Mouse (Mus musculus): ENCODE measurements around the gene Catspere2.
A peak's percentile ranks its signal among the peaks of the same experiment; 100 is the strongest.
"Not testable (repeated sequence)": the region's sequence is repeated elsewhere in the genome, so short reads cannot be mapped to it uniquely, and the experiment has no call there.

Gene Catspere2

GRCm38 (mm10) chr1:177983024-177983450, at the start of gene Catspere2:
Gene Catspere2 (plus strand): TSS chr1:177983423.
- DNase-seq (ENCODE audit: extremely low spot score, low read depth, low spot score), result peak; percentile 90

GRCm38 (mm10) chr1:177940422-177940977, 42.7 kb upstream of the Catspere2 start:
- not testable (repeated sequence) for DNase-seq (ENCODE audit: extremely low spot score, low read depth, low spot score)

GRCm38 (mm10) chr1:177981276-177981675, 1.9 kb upstream of the Catspere2 start:
- DNase-seq (ENCODE audit: extremely low spot score, low read depth, low spot score), result no peak

DNA sequence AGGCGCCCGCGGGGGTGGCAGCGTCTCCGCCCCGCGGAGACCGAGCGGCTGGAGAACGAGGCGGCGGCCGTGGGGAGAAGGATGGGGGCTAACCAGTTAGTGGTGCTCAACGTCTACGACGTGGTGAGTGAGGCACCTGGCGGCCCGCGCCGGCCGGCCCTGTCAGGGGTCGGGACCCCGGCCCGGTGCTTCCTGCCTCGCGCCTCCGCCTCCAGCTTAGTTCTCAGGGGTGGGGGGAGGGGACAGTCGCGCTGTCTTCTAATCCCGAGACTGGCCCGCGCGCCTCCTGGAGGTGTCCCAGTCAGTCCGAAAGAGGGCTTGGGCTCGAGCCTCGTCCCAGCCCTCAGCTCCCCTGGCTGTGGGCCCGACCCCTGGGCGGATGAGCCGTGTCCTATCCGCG, 359 bp downstream of the Catspere2 start:
- not testable (repeated sequence) for DNase-seq (ENCODE audit: extremely low spot score, low read depth, low spot score)

DNA sequence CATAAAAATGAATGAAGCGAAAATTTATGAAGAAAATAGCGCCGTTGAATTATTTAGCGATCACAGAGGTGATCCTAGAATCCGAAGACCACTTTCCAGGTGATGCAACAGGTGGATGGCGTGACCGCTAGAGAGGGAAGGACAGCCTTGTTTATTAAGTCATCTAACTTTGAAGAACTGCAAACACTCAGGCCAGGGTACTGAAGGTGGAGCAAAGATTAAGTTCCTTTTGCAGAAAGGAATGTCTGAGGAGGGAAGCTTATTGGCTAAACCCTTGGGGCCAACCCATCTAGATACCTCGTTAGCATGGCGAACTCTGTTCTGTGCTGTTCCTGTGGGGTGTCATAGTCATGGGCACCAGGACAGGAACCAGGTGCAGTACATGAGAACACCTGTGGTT, 983 bp downstream of the Catspere2 start:
- no peak for DNase-seq (ENCODE audit: extremely low spot score, low read depth, low spot score)

- DNase-seq (ENCODE audit: extremely low spot score, low read depth, low spot score), result not testable (repeated sequence)
Observed at GRCm38 (mm10) chr1:177987476-177987875, 4.3 kb downstream of the Catspere2 start.

DNA sequence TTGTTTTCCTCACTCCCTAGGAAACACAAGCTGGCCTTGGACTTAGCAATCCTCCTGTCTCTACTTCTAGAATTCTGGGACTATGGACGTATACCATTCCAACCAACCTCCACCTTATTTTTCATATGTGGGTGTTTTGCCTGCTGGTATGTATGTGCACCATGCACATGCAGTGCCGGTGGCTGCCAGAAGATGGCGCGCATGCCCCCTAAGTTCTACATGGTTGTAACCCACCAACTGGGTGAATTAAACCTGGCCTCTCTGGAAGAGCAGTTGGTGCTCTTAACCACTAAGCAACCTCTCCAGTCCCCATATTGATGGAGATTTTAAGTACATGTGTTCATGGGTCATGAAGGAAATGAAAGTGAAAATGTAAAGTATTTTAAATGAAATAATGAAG, 89.6 kb downstream of the Catspere2 start:
- DNase-seq (ENCODE audit: extremely low spot score, low read depth, low spot score), result not testable (repeated sequence)

DNA sequence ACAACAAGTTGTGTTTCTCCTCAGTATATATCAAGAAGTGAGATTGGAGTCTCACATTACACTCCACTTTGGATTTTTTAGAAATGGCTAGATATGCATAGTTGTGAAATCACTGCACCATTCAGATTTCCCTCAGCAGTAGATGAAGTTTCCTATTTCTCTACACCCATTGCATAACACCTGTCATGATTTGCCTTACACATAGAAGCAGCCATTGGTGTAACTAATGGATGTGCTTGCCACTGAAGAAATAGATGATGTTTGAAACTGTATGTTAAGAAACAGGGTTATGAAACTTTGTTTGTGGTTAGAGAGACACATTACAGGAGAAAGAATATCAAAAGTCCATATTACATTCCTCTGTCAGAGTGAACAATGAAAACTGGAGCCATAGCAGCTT, 114.6 kb downstream of the Catspere2 start:
- DNase-seq (ENCODE audit: extremely low spot score, low read depth, low spot score), result not testable (repeated sequence)

GRCm38 (mm10) chr1:178108514-178108913, 125.3 kb downstream of the Catspere2 start:
- DNase-seq (ENCODE audit: extremely low spot score, low read depth, low spot score), result not testable (repeated sequence)

DNA sequence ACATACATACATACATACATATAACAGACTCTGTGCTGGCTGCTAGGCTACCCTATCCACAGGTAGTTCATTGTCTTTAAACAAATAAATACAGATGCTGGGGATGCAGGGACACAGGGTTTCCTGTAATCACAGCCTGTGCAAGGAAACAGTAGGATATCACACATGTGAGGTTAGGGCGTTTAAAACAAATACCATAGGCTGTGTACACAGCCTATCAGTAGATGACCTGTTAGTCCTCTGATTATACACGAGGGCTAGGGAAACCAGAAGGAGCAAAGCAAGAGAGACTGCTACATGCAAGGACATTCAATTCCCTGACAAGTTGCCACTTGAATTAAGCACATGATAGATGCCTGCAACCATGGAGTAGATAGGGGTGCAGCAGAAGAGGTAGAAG, 139.0 kb downstream of the Catspere2 start:
- DNase-seq (ENCODE audit: extremely low spot score, low read depth, low spot score), result not testable (repeated sequence)

- no peak for DNase-seq (ENCODE audit: extremely low spot score, low read depth, low spot score)
Observed at GRCm38 (mm10) chr1:178134288-178134687, 151.1 kb downstream of the Catspere2 start.

GRCm38 (mm10) chr1:178146513-178146912, 163.3 kb downstream of the Catspere2 start:
- DNase-seq (ENCODE audit: extremely low spot score, low read depth, low spot score), result not testable (repeated sequence)

DNA sequence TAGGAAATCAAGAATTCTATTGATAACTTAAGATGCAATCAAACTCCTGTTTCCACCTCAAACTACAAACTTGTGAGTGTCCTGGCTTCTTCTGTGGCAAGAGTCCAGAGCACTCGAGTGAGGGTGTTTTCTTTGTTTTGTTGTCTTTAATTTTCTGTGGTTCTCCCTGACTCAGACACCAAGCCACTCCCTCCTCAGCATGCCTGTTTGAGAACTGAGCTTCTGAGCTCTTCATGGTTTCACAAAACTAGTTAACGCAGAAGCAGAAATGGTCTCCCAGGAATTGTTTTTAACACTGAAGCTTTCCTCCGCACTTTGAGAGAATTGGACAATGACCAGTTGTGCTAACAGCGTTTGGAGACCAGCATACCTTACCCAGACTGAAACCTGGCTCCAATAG, 163.7 kb downstream of the Catspere2 start:
- DNase-seq (ENCODE audit: extremely low spot score, low read depth, low spot score), result not testable (repeated sequence)

GRCm38 (mm10) chr1:178182251-178182650, 199.0 kb downstream of the Catspere2 start:
- DNase-seq (ENCODE audit: extremely low spot score, low read depth, low spot score), result no peak

DNA sequence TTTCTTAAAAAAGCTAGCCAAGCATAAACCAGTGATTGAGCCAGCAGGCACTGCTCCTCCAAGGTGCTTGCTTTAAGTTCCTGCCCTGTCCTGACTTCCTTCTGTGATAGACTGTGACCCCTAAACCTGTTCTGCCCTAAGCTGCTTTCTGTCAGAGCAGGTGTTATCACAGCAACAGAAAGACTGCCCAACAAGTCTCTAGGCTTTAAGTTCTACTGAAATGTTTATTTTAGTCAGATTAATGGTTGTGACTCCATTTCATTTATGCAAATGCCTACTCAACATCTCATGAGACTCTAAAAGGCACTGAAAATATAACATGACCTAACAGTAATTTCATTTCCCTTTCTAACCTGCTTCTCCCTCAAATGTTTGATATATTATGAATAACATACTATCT, 202.4 kb downstream of the Catspere2 start:
- no peak for DNase-seq (ENCODE audit: extremely low spot score, low read depth, low spot score)

- DNase-seq (ENCODE audit: extremely low spot score, low read depth, low spot score), result peak; percentile 94
Observed at GRCm38 (mm10) chr1:178187216-178187791, 204.1 kb downstream of the Catspere2 start, which contains the start of gene Desi2. Gene Desi2 (plus strand): TSS chr1:178187417.

DNA sequence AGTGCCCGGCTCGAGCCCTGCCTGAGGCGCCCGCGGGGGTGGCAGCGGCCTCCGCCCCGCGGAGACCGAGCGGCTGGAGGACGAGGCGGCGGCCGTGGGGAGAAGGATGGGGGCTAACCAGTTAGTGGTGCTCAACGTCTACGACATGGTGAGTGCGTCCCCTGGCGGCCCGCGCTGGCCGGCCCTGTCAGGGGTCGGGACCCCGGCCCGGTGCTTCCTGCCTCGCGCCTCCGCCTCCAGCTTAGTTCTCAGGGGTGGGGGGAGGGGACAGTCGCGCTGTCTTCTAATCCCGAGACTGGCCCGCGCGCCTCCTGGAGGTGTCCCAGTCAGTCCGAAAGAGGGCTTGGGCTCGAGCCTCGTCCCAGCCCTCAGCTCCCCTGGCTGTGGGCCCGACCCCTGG, 204.6 kb downstream of the Catspere2 start:
- not testable (repeated sequence) for DNase-seq (ENCODE audit: extremely low spot score, low read depth, low spot score)

DNA sequence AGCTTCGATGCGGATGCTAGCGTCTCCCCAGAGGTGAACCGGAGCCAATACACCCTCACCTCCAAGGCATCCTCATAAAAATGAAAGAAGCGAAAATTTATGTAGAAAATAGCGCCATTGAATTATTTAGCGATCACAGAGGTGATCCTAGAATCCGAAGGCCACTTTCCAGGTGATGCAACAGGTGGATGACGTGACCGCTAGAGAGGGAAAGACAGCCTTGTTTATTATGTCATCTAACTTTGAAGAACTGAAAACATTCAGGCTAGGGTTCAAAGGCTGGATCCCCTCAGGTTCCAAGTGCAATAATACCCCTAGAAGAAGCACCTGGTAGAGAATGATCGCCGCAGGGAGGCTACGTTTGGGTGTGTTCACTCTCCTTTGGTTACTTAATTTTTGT, 205.2 kb downstream of the Catspere2 start:
- DNase-seq (ENCODE audit: extremely low spot score, low read depth, low spot score), result no peak

GRCm38 (mm10) chr1:178205701-178206325, 222.6 kb downstream of the Catspere2 start:
- no peak for DNase-seq (ENCODE audit: extremely low spot score, low read depth, low spot score)

GRCm38 (mm10) chr1:178207856-178208255, 224.6 kb downstream of the Catspere2 start:
- not testable (repeated sequence) for DNase-seq (ENCODE audit: extremely low spot score, low read depth, low spot score)

GRCm38 (mm10) chr1:178209966-178210365, 226.7 kb downstream of the Catspere2 start:
- no peak for DNase-seq (ENCODE audit: extremely low spot score, low read depth, low spot score)

- DNase-seq (ENCODE audit: extremely low spot score, low read depth, low spot score), result no peak
Observed at GRCm38 (mm10) chr1:178217157-178217556, 233.9 kb downstream of the Catspere2 start.
